Mouse (Mus musculus) layer of hippocampus, postnatal 36 days (tissue): ENCODE results near the gene Mapk14. TPM values are rescaled to one million over a fixed set of nuclear protein-coding genes. Genes with fewer than 3 reads are reported as not detected.
A peak's percentile ranks its signal among the peaks of the same experiment; 100 is the strongest.
"Not testable (repeated sequence)": the region's sequence is repeated elsewhere in the genome, so short reads cannot be mapped to it uniquely, and the experiment has no call there.

Experiments
- DNase-seq, 2 experiments: peaks; one replicate each; pipeline ENCODE4 v3.0.0; 2022
- total RNA-seq, 2 experiments: library from RNA; stranded (reverse); gene quantifications; 2 replicates each; pipeline ENCODE4 v1.2.3; 2021

The Mapk14 gene
- total RNA-seq, 2 experiments from 2014 or later = 76.7 to 78.8 TPM

- DNase-seq = peak; percentile 31 to 45
Measured at GRCm38 (mm10) chr17:28743145-28743866, 52.2 kb downstream of the Mapk14 start.

- DNase-seq = no peak
Measured at GRCm38 (mm10) chr17:28743916-28744315, 52.8 kb downstream of the Mapk14 start.

DNA sequence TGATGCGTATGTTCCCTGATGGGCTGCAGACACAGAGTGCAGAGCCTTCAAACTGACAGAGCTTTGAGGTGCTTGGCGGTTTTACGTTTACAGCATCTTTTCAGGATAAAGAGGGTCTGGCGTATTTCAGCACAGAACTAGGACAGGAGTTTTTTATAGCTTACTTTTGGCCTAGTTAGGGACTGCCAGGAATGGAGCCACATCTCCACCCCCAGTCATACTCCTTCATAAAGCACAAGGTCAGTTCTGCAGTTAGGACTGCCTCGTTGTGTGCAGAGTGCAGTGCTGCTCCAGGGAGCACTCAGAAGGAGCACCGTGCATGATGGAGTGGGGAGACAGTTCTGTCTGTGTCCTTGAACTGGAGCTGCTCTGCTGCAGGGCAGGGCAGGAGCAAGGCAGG, 54.6 kb downstream of the Mapk14 start:
- DNase-seq = no peak

DNA sequence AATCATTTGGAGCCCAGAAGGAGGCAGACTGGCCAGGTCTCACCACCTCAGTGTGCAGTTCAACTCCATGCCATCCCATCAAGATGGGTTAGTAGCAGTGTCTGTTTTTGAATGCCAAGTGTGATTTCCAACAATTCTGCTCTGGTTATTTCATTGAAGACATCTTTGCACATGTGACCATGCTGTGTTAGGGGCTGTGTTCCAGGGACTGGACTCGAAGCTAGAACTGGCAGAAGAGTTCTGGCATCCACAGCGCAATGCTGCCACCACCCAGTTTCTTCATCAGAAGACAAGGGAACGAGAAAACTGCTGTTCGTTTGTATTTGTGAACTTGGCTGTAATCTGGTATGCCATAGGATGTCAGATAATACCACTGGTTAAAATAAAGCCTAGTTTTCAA, 56.9 kb downstream of the Mapk14 start:
- no peak for DNase-seq

GRCm38 (mm10) chr17:28750580-28750979, 59.5 kb downstream of the Mapk14 start:
- DNase-seq = no peak

DNA sequence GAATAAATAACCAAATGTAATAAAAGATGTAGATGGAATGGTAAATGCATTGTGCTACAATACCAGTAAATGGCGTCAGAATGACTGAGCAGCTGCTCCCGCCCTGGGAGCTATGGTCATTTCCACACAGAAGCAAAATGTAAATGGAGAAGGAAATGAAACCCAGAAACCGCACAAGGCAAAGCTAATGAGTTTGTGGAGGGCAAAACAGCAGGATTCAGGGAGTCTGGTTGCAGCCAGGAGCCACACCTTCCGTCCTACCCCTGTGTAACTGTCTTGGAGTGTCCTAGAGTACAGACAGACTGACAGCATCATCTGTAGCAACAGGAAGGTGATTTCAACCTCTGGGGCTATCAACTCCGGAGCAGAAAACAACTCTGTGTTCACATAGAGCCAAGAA, 65.3 kb downstream of the Mapk14 start:
- no peak for DNase-seq

DNA sequence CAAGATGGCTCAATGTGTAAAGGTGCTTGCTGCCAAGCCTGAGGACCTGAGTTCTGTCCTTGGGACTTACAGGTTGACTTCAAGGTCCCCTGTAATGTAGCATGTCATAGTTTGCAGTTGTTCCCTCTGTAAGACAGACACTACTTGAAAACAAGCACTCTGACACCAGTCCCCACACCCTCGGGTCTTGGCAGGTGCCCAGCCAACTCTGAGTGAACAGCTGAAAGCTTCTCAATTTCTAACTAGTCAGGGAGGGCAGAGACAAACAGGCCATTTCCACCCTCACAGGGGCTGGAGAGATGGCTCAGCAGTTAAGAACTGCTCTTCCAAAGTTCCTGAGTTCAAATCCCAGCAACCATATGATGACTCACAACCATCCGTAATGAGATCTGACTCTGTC, 66.3 kb downstream of the Mapk14 start:
- DNase-seq = no peak

DNA sequence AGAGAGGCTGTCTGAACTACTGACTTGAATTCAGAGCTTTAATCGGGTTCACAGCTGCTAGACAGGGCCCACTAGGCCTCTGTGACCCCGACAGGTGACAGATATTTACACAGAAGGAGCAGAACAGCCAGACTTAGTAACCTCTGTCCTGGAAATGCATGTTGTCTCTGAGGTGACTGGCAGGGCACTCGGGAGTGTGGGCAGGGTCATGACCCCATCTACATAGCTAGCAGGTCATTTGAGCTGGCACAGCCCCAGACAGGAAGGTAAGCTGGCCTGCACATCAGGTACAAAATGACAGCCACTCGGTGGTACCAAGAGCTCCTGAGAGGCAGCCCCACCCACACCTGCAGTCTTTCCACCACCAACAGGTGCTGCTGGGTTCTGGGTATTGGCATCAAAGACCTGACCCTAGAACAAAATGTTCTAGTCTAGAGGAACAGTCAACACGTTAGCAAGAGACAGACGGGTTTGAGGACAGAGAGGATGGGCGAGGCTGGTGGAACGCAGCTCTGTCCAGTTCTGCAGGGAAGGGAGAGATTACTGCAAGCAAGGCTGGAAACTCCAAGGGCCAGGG, 69.7 kb downstream of the Mapk14 start:
- DNase-seq = no peak

- peak; percentile 57 to 64 for DNase-seq
Measured at GRCm38 (mm10) chr17:28761871-28762270, 70.7 kb downstream of the Mapk14 start.

DNA sequence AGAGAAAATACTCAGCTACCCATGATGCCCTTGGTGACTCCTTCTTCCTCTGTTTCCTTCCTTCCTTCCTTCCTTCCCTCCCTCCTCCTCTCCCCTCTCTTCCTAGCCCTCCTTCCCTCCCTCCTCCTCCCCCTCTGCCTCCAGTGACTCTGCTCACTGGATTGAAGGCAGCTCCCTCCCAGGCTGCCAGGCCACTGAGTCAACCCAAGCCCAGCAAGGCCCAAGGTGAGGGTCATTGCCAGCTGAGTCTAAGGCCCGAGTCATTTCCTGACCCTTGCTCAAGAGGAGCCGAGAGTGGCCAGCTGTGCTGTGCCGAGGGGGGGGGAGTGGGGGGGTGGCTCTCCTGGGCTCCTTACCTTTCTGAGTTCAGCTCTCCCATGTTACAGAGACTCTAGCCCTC, 75.1 kb downstream of the Mapk14 start:
- no peak for DNase-seq

DNA sequence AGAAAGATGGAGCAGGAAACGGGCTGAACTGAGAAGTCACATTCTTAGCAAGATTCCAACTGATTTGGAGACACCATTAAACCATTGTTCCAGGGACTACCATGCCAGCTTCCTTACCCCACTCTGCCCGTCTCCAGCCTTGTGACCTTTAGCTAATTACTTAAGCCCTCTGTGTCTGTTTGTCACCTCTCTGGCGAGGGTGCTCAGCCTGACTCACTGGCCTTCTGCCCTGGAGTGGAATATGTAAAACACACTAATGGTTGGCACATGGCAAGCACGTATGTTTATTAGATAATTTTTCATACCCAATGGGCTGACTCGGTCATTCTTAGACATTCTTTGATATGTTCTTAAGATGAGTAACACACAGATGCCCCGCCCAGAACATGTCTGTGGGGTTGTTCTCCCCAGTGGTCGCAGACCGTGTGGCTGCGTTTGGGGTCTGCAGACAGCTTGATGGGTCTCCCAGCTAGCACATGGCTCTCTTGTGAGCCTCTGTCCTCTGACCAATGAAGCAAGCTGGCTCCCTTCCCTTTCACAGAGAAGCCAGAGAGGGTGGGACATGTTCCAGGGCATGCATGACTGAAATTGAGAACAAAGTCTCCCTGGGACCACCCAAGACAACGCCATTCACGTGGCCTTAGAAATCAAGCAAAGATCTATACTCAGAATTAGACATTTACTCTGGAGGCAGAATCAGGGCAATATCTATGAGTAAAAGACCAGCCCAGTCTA, 75.8 kb downstream of the Mapk14 start:
- DNase-seq = no peak

- no peak for DNase-seq
Measured at GRCm38 (mm10) chr17:28769121-28769874, 78.2 kb downstream of the Mapk14 start, which contains the start of gene Mapk13. Mapk13 (plus strand) TSS chr17:28769297.

GRCm38 (mm10) chr17:28769875-28770421, 78.8 kb downstream of the Mapk14 start:
- no peak for DNase-seq

- no peak for DNase-seq
Measured at GRCm38 (mm10) chr17:28771289-28771688, 80.2 kb downstream of the Mapk14 start.

GRCm38 (mm10) chr17:28774303-28774702, 83.2 kb downstream of the Mapk14 start:
- not testable (repeated sequence) for DNase-seq

DNA sequence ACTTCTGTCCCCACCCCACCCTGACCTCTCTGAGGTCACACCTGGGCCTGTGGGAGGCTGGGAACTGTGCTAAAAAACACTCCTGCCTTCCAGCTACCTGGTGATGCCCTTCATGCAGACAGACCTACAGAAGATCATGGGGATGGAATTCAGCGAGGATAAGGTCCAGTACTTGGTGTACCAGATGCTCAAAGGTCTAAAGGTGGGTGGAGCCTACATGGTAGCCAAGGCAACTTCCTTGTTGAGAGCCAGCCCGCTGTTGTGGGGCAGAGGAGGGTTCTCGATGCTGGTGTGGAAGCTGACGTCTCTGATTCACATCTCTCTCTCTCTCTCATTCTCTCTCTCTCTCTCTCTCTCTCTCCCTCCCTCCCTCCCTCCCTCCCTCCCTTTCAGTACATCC, 84.0 kb downstream of the Mapk14 start:
- DNase-seq = no peak

DNA sequence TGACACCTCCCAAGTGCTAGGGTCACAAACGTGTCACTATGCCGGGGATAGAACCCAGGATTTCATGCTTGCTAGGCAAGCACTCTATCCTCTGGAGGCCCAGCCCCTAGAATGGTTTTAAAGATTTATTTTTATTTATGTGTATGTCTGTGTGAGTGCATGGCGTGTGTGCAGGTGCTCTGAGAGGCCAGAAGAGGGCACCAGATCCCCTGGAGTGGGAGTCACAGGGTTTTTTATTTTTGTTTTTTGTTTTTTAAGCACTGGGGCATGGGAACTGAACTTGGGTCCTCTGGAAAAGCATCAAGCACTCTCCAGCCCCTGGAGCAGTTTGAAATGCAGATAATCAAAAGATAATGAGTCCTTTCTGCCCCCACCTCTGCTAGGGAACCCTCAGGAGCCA, 85.7 kb downstream of the Mapk14 start:
- DNase-seq = no peak

GRCm38 (mm10) chr17:28777231-28778005, 86.3 kb downstream of the Mapk14 start:
- DNase-seq = peak; percentile 30 to 48

DNA sequence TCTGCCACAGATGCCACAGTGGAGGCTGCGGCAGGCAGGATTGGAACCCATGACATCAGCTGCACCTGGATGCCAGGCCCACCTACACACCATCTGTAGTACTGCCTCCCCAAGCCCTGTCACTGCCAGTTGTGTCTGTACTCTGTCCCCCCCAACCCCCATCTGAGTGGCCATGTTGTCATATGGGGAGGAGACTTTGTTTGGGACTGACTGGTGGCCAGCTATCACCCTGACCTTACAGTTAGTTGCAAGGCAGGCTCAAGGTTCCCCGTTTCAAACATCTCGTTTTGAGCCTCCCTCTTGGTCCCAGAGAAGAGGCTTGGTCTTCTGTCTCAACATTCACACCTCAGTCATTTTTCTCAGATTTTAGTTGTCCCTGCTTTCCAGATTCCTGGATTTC, 88.6 kb downstream of the Mapk14 start:
- no peak for DNase-seq

DNA sequence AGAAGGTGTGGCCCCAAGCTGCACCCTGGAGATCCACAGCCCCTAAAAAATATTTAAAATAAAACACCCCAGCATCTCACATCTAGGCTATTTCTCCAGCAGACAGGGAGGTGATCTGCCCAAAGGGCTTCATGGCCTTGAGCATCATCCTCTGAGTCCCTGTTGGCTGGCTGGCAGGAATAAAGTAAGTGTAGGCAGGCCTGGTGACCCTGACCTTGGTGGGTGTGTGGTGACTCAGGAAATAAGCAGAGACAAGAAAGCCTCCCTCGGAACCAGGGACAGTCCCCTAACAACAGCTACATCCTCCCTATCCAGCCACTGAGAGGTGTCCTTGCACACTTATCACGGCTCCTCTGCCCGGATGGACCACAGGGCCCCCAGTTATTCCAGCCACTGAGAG, 89.7 kb downstream of the Mapk14 start:
- no peak for DNase-seq

- no peak for DNase-seq
Measured at GRCm38 (mm10) chr17:28781290-28782045, 90.3 kb downstream of the Mapk14 start.
